Mouse (Mus musculus) gonadal fat pad, adult 2 months (tissue): Measurements from ENCODE around the gene Nedd8. TPM values are rescaled to one million over a fixed set of nuclear protein-coding genes. Genes with fewer than 3 reads are reported as not detected.
A peak's percentile ranks its signal among the peaks of the same experiment; 100 is the strongest.

Source experiments
- DNase-seq: peaks from one replicate; pipeline ENCODE4 v3.0.0-alpha.2; 2012; ENCODE audit warnings: low read depth
- polyA plus RNA-seq: library from polyadenylated mRNA; depleted of rRNA; stranded (reverse); fragments of >200 nt; gene quantifications from 2 replicates; pipeline ENCODE4 v1.2.3, GENCODE M21; 2012; rRNA removed

The Nedd8 gene
- 262 and 441 TPM in 2 replicates for polyA plus RNA-seq

DNA sequence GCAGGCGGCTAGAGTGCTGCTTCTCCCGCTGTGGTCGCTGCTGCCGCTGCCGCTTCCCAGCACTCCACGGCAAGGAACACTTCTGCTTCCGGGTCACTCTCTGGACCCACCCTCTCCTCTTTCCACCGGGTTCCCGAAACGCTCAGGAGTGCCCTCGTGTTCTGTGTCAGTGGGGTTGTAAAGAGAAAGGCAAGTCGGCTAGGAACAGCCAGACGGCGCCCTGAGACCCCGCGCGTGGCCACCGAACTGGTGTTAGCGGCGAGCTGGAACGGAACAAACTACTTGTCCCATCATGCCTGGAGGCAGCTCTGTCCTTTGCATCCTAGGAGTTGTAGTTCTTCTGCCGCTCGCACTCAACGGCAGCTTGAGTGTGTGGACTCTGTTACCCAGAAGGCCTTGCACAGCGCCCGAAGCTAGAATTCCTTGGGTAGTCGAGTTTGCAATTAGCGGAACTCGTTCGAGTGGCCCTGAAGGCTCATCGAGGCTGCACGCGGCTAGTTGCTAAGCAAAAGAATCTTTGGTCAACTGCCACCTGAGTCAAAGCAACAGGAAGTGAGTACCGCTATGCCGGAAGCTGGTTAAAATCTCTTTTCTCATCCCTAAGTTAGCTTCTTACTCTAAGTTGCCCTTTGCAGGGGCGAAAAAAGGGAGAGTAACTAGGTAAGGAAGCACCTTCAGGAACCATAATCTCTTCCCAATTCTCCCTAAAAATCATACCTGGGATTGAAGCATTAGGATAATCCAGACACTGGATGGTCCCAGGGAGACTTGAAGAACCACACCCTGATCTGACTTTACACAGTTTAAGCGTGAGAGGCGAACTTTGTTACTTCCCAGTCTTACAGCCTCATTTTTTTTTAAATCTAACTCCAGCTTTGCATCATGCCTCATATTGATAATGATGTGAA, at the start of gene Nedd8, which contains the start of gene Gmpr2:
Gene Nedd8 (minus strand): TSS at position 292 of the 908 bp plus-strand sequence.
Gene Gmpr2 (plus strand): TSS at position 109 of the 908 bp plus-strand sequence.
- peak; percentile 93 for DNase-seq

DNA sequence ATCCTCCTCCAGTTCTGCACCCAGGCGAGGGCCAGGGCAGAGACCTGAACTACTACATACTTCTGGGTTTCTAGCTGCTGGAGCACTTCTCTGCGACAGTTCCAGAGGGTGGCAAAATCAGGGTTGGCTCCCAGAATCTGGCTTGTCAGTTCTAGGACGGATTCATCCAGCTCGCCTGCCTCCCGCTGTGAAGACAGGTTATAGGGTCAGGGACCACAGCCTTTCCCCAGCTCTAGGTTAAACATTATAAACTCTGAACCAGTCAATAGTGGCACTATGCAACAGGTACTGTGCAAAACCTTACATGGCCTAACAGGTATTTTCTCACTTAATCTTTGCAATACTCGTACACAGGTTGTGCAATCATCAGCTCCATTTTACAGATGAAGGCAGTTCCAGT, 49.2 kb upstream of the Nedd8 start:
- DNase-seq, result peak; percentile 50

DNA sequence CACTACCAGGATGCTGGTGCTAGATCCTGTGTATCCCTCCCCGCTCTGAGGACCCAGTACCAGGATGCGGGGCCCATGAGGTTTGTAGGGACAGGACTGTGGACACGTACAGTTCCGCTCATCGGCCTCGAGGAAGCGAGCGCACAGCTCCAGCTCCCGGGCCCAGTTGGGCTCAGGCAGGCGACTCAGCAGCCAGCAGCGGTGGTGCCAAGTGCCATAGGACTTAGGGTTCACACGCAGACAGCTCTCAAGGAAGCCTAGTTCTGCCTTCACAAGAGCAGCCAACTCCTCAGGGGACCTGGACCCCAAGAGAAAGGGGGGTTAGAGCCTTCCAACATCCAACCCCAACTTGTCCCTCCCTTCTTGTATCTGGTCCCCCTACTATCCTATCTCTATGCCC, 48.7 kb upstream of the Nedd8 start:
- no peak for DNase-seq

DNA sequence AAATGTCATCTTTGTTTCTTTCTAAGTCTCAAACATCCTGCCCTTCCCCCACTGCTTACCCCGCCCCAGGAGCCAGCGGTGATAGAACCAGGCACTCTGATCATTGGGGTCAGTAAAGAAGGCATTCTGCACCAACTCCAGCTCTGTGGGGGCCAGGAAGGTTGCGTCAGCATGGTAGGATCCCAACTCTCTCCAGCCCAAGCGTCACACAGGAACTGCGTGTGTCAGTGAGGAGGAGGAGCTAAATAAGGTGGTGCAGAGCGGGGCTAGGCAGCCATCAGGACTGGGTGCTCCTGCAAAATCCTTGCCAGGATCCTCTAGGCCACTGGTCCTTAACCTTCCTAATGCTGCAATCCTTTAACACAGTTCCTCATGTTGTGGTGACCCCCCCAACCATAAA, 47.8 kb upstream of the Nedd8 start:
- DNase-seq, result no peak

DNA sequence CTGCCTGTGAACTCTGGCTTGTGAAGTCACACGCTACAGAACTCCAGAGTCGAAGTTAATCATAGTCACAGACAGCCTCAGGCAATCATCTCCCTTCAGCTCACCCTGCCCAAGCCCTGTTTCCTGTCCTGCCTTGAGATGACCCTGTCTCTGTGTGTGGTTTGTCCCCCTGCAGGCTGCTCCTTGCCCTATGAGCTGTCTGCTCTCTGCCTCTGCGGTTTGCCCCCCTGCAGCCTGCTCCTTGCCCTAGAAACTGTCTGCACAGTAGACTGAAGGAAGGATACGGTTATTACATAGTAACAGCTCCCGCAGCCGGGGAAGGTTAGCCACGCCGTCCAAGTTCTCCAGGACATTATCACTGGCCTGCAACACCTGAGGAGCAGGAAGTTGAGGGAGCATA, 45.0 kb upstream of the Nedd8 start:
- no peak for DNase-seq

DNA sequence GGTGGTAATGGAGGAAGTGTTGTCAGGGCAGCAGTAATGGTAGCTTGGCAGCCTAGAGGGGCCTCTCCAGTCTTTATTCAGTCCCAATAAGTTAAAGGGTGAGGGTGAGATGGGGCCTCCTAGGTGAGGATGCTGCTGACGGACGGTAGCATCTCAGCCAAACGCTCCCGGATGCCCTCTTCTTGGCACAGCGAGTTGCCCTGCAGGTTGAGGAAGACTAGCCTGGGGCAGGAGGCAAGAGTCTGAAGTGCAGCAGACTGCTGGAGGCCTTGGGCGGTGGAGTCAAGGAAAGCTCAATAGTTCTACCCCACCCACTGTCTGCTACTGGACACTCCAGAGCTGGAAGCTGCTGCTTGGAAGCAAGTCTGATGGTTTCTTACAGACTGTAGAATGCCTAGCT, 44.3 kb upstream of the Nedd8 start:
- DNase-seq, result no peak

DNA sequence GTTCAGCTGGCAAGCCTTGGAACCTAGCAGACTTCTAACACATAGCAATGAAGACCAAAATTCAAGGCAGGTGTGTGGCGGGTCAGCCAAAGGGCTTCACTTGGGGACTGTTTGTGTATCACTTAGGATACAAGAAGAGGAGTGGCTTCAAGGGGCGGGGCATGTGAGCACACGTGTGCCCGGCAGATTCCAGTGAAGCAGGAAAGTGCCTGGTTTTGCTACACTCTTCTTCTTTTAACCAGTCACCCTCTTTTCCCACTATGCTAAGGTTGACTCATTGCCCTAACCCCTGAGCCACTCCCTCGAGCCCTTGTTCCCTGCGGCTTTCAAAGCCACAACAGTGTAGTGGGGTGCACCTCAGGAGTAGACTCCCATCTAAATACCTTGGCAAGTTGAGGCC, 43.0 kb upstream of the Nedd8 start:
- DNase-seq, result no peak

DNA sequence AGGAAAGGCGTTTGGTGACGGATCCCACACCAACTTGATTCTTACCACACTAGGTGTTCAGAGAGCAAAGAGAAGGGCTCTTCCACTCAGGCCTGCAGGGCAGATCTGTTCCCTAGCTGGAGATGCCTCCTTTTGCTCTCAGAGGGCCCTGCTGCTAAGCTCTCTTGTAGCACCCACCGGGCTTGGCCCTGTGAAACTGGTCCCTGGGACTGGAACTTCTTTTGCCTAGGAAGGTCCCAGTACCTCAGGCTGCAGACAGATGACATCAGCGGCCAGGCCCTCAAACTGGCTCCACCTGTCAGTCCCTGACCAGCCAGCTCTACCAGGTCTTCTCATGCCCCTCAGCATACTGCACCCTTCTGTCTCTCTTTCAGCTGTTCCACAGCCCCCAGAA, 41.8 kb upstream of the Nedd8 start, which contains the start of gene Tgm1:
Gene Tgm1 (minus strand): TSS at position 198 of the 394 bp plus-strand sequence.
- no peak for DNase-seq

DNA sequence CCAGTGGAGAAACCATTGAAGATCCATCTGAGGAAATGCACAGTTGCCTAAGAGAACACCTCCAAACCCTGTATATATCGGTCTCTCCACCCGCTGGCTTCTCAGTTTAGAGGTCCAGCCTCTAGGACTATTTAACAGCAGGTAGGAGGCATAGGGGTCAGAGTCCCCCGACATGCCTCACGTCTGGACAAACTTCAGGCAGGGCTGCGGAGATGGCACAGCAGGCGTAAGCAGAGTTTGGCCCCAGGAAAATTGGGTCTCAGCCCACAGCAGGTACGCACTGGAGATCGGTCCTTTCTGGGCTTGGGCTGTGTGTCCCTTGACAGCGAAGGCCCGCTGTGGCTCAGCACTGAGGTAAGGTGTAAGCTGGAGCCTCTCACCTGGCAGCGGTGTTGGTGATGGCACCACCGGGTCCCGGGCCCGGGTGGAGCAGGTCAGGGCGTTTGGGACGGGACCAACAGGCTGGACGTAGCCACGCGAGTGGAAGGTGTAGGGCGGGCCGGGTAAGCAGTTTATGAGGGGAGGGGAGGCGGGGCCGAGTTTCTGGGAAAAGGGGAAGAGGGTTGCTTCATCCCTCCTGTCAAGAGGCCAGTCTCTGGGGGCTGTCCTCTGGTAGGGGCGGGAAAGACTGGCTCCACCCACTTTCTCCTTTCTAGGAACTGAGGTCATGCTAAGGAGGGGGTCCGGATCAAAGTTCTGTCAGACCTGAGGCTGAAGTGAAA, 41.2 kb upstream of the Nedd8 start:
- DNase-seq, result no peak

DNA sequence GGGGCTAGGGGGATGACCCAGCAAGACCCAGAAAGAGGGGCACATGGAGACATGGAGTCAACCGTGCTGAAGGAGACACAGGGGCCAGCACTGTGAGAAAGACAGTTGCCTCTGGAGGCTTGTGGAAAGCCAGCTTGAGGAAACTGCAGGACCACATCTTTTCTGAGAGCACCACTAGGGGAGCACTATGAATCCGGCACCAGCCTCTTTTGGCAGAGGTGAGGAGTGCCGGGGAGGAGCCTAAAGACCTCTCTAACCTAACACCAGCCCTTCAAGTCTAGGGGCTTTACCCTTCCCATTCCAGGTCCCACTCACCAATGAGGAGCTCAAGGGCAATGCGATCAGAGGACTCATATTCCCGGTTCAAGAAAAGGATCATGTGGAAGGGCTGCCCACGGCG, 39.9 kb upstream of the Nedd8 start:
- DNase-seq, result no peak

DNA sequence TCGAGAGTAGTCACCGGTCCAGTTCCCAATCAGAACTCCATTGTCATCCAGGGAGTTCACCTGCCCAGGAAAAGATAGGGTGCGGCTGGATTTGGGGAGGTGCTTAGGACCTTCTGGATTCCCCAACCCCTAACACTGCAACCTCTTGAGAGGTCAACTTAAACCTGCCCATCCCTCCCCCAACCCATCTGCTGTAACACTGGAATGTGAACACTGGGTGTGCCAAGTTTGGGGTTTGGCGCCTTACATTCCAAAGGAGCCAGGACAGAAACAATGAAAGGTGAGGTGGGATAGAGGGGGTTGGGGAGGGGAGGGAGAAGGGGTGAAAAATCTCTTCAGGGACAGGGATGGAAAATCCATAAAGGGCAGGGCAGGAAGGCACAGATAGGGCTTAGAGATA, 37.6 kb upstream of the Nedd8 start:
- DNase-seq, result no peak

DNA sequence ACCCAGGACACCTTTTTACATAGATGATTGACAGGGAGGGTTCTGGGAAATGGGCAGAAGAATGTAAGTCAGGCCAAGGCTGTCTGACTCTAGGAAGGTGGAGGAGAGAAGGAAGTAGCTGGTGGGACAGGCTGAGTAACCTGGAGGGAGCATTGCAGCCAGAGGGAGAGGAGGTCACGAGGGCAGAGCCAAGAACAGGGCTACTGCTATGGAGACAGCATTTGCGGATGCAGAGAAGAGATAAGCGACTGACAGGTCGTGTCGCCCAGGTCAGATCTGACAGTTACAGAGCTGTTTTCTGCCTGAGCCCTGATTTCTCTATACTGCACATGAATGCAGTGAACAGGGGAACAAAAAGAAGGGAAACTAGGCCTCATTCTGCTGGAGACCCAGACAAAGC, 35.5 kb upstream of the Nedd8 start:
- DNase-seq, result no peak

DNA sequence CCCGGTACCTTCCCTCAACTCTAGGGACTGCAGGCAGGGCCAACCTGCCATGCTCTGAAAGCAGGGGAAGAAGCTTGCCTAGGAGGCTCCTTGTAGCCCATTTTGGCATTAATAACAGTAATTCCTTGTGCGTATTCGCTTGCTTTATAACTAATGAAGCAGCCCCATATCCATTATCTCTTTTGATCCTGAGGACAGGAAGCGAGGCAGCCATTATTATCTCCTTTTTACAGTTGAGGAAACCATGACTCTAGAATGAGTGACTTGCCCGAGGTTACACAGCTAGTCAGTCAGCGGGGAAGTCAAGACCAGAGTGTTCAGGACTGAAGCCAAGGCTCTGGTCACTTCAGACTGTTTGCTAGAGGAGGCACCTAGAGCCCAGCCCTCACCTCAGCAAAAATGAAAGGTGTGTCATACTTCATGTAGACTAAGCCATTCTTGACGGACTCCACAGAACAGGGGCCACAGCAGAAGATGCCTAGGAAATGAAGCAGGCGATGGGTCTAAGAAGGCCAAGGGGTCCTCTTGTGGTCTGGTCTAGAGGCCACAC, 34.2 kb upstream of the Nedd8 start:
- DNase-seq, result no peak

DNA sequence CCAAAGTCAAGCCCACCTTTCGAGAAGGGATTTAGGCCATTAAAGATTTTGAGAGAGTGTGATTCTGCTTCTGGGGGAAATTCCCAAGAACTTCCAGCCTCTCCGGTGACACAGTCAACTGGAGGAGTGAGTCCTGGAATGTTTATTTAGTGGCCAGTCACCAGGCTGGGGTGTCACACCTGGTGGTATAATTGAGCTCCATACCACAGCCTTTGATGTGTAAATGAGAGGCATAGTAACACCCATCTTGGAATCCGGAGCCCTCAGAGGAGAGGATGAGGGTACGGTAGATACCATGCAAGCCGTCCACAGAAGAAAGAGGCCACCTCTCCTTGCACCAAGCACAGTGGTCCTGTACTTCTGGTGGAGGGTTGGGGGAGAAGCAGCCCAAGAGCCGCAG, 30.8 kb upstream of the Nedd8 start:
- DNase-seq, result no peak

DNA sequence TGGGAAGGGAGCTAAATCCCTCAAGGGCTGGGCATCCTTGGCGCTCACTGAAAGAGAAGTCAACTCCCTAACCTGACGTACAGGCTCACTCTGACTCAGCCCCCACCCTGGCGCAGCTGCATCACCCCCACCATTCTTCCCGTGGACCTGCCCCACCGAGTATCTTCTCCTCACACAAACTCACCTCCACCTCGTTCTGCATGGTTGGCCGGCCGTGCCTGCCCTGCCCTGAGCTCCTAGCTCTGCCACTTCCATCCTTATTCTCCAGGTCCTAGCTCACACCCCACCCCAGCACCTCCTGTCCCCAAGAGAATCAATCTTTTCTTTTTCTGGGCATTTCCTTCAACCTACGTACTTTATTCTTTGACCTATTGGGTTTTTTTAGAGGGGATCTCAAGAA, 29.2 kb upstream of the Nedd8 start:
- no peak for DNase-seq

DNA sequence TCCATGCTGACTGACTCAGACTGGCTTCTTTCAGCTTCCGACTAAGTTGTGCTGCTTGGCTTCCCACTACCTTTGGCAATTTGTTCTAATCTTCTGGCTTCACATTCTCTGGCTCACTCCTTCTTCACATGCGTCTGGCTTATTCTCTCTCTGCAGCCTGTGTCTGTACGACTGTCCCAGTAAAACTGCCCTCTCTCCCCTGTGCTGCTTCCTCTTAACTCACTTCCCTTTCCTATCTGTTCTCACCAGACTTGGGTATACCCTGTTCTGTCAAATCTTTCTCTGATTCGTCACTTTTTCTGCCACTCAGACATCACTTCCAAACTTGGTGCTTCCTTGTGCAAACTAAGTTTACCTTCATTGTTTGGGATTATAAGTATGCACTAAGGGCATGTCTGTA, 25.3 kb upstream of the Nedd8 start:
- no peak for DNase-seq

DNA sequence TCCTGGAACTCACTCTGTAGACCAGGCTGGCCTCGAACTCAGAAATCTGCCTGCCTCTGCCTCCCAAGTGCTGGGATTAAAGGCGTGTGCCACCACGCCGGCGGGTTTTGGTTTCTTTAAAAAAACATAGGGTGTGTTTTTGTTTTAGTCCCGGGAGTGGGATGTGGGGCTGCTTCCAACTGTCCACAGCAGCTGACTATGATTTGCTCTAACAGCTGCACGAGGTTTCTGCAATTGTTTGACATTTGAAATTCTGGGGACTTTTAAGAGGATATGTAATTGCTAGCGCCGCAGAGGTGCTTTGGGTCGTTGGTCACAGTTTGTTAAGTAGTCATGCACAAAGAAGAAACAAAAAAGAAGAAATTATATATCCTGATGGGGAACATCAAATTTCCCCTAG, 17.5 kb upstream of the Nedd8 start:
- DNase-seq, result no peak

DNA sequence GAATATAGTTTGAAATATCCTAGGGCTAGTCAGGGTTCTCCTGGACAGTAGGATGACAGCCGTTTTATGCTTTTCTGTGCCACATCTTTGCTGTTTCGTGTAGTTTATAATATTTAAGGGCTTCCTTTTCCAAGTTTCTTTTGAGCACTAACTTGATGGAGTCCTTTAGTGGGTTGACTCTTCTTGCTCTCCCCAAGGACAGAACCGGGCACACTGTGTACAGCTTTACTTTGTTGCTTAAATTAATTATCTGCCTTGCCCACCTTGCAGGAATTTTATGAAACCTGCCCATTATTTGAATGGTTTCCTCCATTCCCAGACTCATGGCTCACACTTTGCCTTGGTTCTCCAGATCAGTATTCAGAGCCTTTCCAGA, 10.2 kb upstream of the Nedd8 start:
- no peak for DNase-seq

DNA sequence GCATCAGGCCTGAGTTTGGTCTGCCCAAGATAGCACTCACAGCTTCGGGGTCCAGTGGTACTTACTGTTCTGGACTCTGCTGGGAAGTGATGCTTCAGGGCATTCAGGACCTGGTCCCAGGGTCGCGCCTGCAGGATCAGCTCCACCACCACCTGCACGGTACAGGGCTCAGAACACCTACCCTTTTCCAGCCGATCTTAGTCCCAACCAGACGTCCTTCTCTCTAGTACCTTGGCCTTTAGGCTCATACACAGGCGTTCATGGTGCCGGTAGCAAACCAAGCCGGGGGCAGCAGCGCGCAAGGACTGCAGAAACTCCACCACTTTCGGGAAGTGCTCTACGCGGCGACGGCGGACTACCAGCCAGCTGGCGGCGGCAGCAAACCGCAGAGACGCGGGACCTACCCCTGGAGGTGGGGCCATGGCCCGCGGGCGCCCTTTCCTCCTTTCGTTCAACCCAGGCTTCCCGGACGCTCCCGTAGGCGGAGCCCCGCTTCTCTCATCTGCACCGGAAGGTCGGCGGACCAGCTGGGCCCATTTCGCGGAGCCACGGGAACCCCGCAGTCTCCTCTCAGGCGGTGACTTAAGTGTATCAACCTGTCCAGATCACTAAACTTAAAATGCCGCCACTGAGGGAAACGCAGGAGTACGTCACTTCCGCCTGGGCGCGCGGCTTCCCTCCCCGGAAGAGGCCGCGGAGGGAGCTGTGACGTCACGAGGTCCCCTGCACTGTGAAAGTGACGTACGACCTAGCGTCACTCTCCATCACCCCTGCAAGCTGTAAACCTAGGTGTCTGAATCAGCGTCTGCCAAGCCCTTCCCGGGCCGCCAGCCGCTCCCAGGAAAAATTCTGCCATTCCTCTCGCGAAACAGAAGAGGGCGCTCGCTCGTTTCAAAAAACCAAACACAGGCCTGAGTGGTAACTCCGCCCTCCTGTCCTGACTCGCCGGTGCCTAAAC, 9.5 kb upstream of the Nedd8 start, which contains the start of gene Tinf2:
Gene Tinf2 (minus strand): TSS at position 661 of the 958 bp plus-strand sequence.
- peak; percentile 50 for DNase-seq

DNA sequence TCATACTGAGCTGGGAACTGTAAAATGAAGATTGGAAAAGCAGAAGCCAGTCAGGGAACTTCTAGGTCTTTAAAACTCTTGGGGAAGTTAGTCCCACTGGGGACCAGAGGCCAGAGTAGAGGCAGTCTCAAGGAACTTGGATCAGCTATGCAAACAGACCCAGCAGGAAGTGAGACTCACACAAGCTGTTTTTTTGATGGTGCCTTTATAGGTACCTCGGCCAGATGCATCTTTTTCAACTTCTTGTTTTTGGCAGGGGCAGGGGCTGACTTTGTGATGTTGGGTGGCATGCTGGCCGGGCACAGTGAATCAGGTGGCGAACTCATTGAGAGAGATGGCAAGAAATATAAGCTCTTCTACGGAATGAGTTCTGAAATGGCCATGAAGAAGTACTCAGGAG, 5.7 kb upstream of the Nedd8 start:
- DNase-seq, result no peak

DNA sequence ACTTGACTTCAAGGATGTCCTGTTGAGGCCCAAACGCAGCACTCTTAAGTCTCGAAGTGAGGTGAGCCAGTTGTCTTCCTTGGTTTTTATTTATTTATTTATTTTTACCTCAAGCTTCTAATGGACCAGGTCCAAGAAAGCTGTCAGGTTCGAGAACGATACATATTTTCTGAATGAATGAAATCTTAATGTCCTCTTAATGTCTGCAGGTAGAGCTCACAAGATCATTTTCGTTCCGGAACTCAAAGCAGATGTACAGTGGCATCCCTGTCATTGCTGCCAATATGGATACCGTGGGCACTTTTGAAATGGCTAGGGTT, 777 bp upstream of the Nedd8 start:
- DNase-seq, result no peak

DNA sequence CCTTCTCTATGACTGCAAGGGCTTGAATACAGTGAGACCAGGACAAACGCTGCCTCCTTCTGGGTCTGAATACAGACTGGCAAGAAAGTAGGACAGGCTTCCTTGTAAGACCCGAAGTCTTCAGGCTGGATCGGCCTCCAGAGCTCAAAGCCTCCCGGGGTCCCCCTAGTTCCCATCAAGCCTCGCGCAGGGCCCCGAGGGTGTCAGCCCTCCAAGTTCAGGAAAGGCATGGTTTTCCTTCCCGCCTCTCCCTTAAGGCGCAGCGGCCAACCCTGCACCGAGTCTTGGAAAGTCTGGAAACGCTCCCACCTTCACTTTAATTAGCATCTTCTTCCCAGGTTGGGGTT, 465 bp downstream of the Nedd8 start:
- DNase-seq, result no peak
